ENCODE assay signal across 19 mouse cellular contexts in the genomic region with DNA sequence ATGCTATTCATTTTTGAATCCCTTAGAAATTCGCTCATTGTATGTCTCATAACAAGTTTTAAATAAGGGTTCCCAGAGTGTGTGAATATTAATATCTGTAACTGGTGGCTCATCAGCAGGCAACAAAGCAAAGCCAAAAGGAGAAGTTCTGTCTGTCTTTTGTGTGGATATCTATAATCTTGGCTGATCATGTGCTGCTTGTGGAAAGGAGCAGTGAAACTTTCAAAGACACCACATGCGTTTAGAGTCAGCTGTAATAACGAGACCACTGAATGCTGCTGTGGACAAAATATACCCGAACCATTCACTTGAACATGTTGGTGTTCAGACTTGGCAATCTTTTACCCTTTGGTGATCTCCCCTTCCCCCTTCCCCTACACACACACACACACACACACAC.
DNase-seq lines count a peak whose midpoint lies in the region; ATAC-seq and TF ChIP-seq lines count a peak whose summit lies in the region.
"Had no signal": no experiment of that assay in that cellular context is flagged by ENCODE, and none has a peak within 500 bp of the region (broad histone marks: within the 10 kb centered on the region; RNA-seq: fewer than 3 reads in every experiment).

No protein-coding gene starts in this region.

- H3K27me3 ChIP-seq in G1E (ENCODE audit: insufficient read depth, low read length): no peaks in the 10 kb centered on the region
- H3K27me3 ChIP-seq: embryonic facial prominence, embryonic 12.5 days; intestine, embryonic 15.5 days had no signal

- peak; percentile 48 for DNase-seq in 416B (ENCODE audit: low read depth)
- DNase-seq in G1E (ENCODE audit: low spot score): no peak
- DNase-seq in heart, postnatal 25 days (ENCODE audit: low spot score): no peak
- no peak for DNase-seq in frontal cortex, adult 2 months (ENCODE audit: extremely low spot score in 1 of 2, low spot score in 1 of 2)
- no peak for DNase-seq in lung, postnatal 10 days
- DNase-seq: adrenal gland, adult 8-10 months; adrenal gland, postnatal 36 days; cerebellum, adult 2 months; cerebellum, postnatal 10 days; gastrocnemius, postnatal 25 days; heart, adult 18-20 months; heart, postnatal 10 days had no signal

- H3K36me3 ChIP-seq in G1E (replicated peaks): no peaks in the 10 kb centered on the region
- H3K36me3 ChIP-seq: embryonic facial prominence, embryonic 12.5 days; heart, embryonic 10.5 days; hindbrain, embryonic 10.5 days; intestine, embryonic 15.5 days had no signal

- intact Hi-C loops in heart, postnatal 25 days (cut with DNase I): no loop called here

- H3K4me1 ChIP-seq in G1E (ENCODE audit: insufficient read depth, low read depth, low read length): no peaks in the 10 kb centered on the region
- H3K4me1 ChIP-seq: embryonic facial prominence, embryonic 12.5 days; heart, embryonic 10.5 days; hindbrain, embryonic 10.5 days; intestine, embryonic 15.5 days had no signal

- no peak for TF ChIP-seq CTCF in G1E (IDR thresholded peaks at IDR 0.05; ENCODE audit: low read depth, low read length)

- ATAC-seq in G1E (ENCODE audit: extremely low read depth, insufficient number of reproducible peaks, low FRiP score, poor library complexity, severe bottlenecking): peak; percentile 66
- ATAC-seq in granulocyte monocyte progenitor cell, adult 5-6 weeks (replicated peaks; ENCODE audit: poor library complexity, severe bottlenecking): peak; percentile 85
- peak; percentile 57 for ATAC-seq in megakaryocyte-erythroid progenitor cell, adult 5-6 weeks (replicated peaks; ENCODE audit: low FRiP score, low TSS enrichment, poor library complexity, severe bottlenecking)
- ATAC-seq: forebrain, embryonic 16.5 days; intestine, embryonic 15.5 days had no signal

- H3K4me3 ChIP-seq in G1E (ENCODE audit: low read depth, low read length): no peak overlapping the region
- H3K4me3 ChIP-seq: embryonic facial prominence, embryonic 12.5 days; heart, embryonic 10.5 days; hindbrain, embryonic 10.5 days; intestine, embryonic 15.5 days had no signal

- no peaks in the 10 kb centered on the region for H3K9me3 ChIP-seq in G1E (replicated peaks)
- H3K9me3 ChIP-seq: embryonic facial prominence, embryonic 12.5 days; heart, embryonic 10.5 days; hindbrain, embryonic 10.5 days; intestine, embryonic 15.5 days had no signal
